In the genomic region with DNA sequence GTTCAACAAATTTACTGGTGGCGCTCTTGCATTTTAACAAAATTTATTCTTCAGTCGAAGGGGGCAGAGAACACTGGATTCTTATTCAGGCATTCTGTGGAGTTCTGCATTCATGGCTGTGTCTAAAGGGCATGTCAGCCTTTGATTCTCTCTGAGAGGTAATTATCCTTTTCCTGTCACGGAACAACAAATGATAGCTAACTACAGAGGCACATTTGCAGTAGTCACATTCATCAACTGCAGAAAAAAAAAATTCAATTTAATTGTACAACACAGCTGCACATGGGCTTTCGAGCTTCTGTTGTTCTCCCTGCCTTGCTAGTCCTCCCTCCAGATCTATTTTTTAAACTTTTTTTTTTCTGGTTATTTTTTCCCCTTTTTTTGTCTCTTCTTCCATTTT, we compare ENCODE assay signal across 28 mouse cellular contexts. TPM values are rescaled to one million over a fixed set of nuclear protein-coding genes. Genes with fewer than 3 reads are reported as not detected.
DNase-seq lines count a peak whose midpoint lies in the region; ATAC-seq and TF ChIP-seq lines count a peak whose summit lies in the region.
"Had no signal": no experiment of that assay in that cellular context is flagged by ENCODE, and none has a peak within 500 bp of the region (broad histone marks: within the 10 kb centered on the region; RNA-seq: fewer than 3 reads in every experiment).

No protein-coding gene starts in this region.

- DNase-seq in brain, embryonic 14.5 days (ENCODE audit: low read depth), result peak; percentile 92
- peak; percentile 46 for DNase-seq in embryo, embryonic 9.5 days (ENCODE audit: extremely low spot score)
- DNase-seq in limb, embryonic 10.5 days (ENCODE audit: low spot score), result peak; percentile 17
- no peak for DNase-seq in adrenal gland, adult 2 months
- DNase-seq in hindbrain, postnatal 0 days (ENCODE audit: low spot score), result no peak
- no peak for DNase-seq in gastrocnemius, postnatal 36 days
- DNase-seq: adrenal gland, postnatal 36 days; cerebellum, adult 18-20 months; cerebellum, postnatal 14 days; heart, postnatal 36 days; kidney, adult 11 months; kidney, postnatal 4 days; right cerebral cortex, adult 18-20 months; right cerebral cortex, postnatal 4 days; thymus, adult 18-20 months; thymus, postnatal 36 days had no signal

- H3K27me3 ChIP-seq in forebrain, embryonic 12.5 days, result peaks cover 20% of the 10 kb centered on the region
- peaks cover 17% of the 10 kb centered on the region for H3K27me3 ChIP-seq in limb, embryonic 10.5 days (ENCODE audit: low read depth, poor library complexity, severe bottlenecking)
- peaks cover 19% of the 10 kb centered on the region; the same call in 1 of the 2 replicates for H3K27me3 ChIP-seq in hindbrain, postnatal 0 days (ENCODE audit: insufficient read depth, low read length)
- H3K27me3 ChIP-seq: stomach, embryonic 15.5 days had no signal

- intact Hi-C loops in gastrocnemius, postnatal 36 days (cut with DNase I), result no loop called here

- no peaks in the 10 kb centered on the region for H3K36me3 ChIP-seq in forebrain, embryonic 12.5 days (replicated peaks)
- no peaks in the 10 kb centered on the region for H3K36me3 ChIP-seq in limb, embryonic 10.5 days
- H3K36me3 ChIP-seq in hindbrain, postnatal 0 days (ENCODE audit: insufficient read depth, low read length), result no peaks in the 10 kb centered on the region
- H3K36me3 ChIP-seq: heart, embryonic 15.5 days; hindbrain, embryonic 15.5 days; limb, embryonic 15.5 days; lung, embryonic 15.5 days; stomach, embryonic 15.5 days had no signal

- H3K4me3 ChIP-seq in forebrain, embryonic 12.5 days (replicated peaks), result no peak overlapping the region
- H3K4me3 ChIP-seq in limb, embryonic 10.5 days, result no peak overlapping the region
- no peak overlapping the region for H3K4me3 ChIP-seq in hindbrain, postnatal 0 days (ENCODE audit: low read length)
- H3K4me3 ChIP-seq: heart, embryonic 15.5 days; hindbrain, embryonic 15.5 days; limb, embryonic 15.5 days; lung, embryonic 15.5 days; stomach, embryonic 15.5 days had no signal

- peaks cover 25% of the 10 kb centered on the region for H3K4me1 ChIP-seq in forebrain, embryonic 12.5 days
- peaks cover 17% of the 10 kb centered on the region for H3K4me1 ChIP-seq in limb, embryonic 10.5 days
- H3K4me1 ChIP-seq in hindbrain, postnatal 0 days (ENCODE audit: insufficient read depth, low read length), result no peaks in the 10 kb centered on the region
- H3K4me1 ChIP-seq: heart, embryonic 15.5 days; hindbrain, embryonic 15.5 days; limb, embryonic 15.5 days; lung, embryonic 15.5 days; stomach, embryonic 15.5 days had no signal

- peak overlapping the region; percentile 83 for H3K27ac ChIP-seq in forebrain, embryonic 12.5 days
- no peak overlapping the region for H3K27ac ChIP-seq in limb, embryonic 10.5 days
- no peak overlapping the region for H3K27ac ChIP-seq in hindbrain, postnatal 0 days
- H3K27ac ChIP-seq: heart, embryonic 15.5 days; hindbrain, embryonic 15.5 days; limb, embryonic 15.5 days; liver, embryonic 14.5 days; lung, embryonic 15.5 days; macrophage; stomach, embryonic 15.5 days had no signal

- no peak for TF ChIP-seq CTCF in brain, embryonic 14.5 days (IDR thresholded peaks at IDR 0.05; ENCODE audit: borderline replicate concordance, extremely low read depth, insufficient read depth, insufficient read length)
- TF ChIP-seq CTCF in hindbrain, postnatal 0 days (IDR thresholded peaks at IDR 0.05; ENCODE audit: low read depth), result no peak

- no peak overlapping the region for H3K9ac ChIP-seq in forebrain, embryonic 12.5 days
- no peak overlapping the region for H3K9ac ChIP-seq in hindbrain, postnatal 0 days (replicated peaks; ENCODE audit: low read length)
- H3K9ac ChIP-seq: heart, embryonic 15.5 days; hindbrain, embryonic 15.5 days; limb, embryonic 15.5 days; liver, embryonic 14.5 days; lung, embryonic 15.5 days; stomach, embryonic 15.5 days had no signal

- ATAC-seq in forebrain, embryonic 12.5 days (ENCODE audit: low FRiP score), result peak; percentile 76
- no peak for ATAC-seq in hindbrain, postnatal 0 days

- peak overlapping the region; percentile 3; the same call in 1 of the 2 replicates for H3K4me2 ChIP-seq in forebrain, embryonic 12.5 days
- H3K4me2 ChIP-seq in hindbrain, postnatal 0 days (ENCODE audit: low read depth, low read length), result no peak overlapping the region
- H3K4me2 ChIP-seq: heart, embryonic 15.5 days; hindbrain, embryonic 15.5 days; limb, embryonic 15.5 days; lung, embryonic 15.5 days; stomach, embryonic 15.5 days had no signal

- 5% methylated on average over 4 of the region's 4 CpGs for WGBS in forebrain, embryonic 12.5 days
- WGBS in limb, embryonic 10.5 days, result 38% methylated on average over 4 of the region's 4 CpGs
- 42% methylated on average over 4 of the region's 4 CpGs for WGBS in hindbrain, postnatal 0 days

- TF ChIP-seq POLR2A in brain, embryonic 14.5 days (IDR thresholded peaks at IDR 0.05; ENCODE audit: borderline replicate concordance, extremely low read depth, insufficient read depth, insufficient read length, poor library complexity, severe bottlenecking), result no peak

- H3K9me3 ChIP-seq in forebrain, embryonic 12.5 days, result no peaks in the 10 kb centered on the region
- H3K9me3 ChIP-seq in limb, embryonic 10.5 days (replicated peaks), result no peaks in the 10 kb centered on the region
- H3K9me3 ChIP-seq in hindbrain, postnatal 0 days (ENCODE audit: low read length), result no peaks in the 10 kb centered on the region
- H3K9me3 ChIP-seq: heart, embryonic 15.5 days; hindbrain, embryonic 15.5 days; limb, embryonic 15.5 days; lung, embryonic 15.5 days; stomach, embryonic 15.5 days had no signal

RNA-seq across cellular contexts. Expression of a gene that starts 10.9 kb away (rescaled TPM):
- 93.3 and 265 TPM in 2 replicates for polyA plus RNA-seq in brain, embryonic 14.5 days (2012; rRNA removed)
- polyA plus RNA-seq in forebrain, embryonic 12.5 days (2016; fragmentation: Nextera tagmentation; extraction: Ambion mirVana), result 207 and 300 TPM in 2 replicates
- polyA plus RNA-seq in limb, embryonic 10.5 days (2016; fragmentation: Nextera tagmentation; extraction: Ambion mirVana), result 5.7 and 9.0 TPM in 2 replicates
- total RNA-seq in adrenal gland, adult 2 months (2021), result under 1 TPM; 0.14 to 0.31 TPM
- 0.26 and 1.2 TPM in 2 replicates for polyA plus RNA-seq in adrenal gland, adult 2 months (2012; rRNA removed)
- total RNA-seq in hindbrain, postnatal 0 days (2014; rRNA removed), result 2.5 and 3.5 TPM in 2 replicates
- not detected in 2 replicates for polyA plus RNA-seq in hindbrain, postnatal 0 days (2015; fragmentation: Nextera tagmentation; extraction: Ambion mirVana)
- total RNA-seq in gastrocnemius, postnatal 36 days (2021), result not detected
- total RNA-seq: gastrocnemius, adult 18-20 months had no signal
- polyA plus RNA-seq: kidney, embryonic 16.5 days; macrophage; neural tube, embryonic 14.5 days had no signal

RNA-seq across cellular contexts. Expression of a gene that starts 29.6 kb away (rescaled TPM):
- 32.8 and 48.3 TPM in 2 replicates for polyA plus RNA-seq in brain, embryonic 14.5 days (2012; rRNA removed)
- polyA plus RNA-seq in forebrain, embryonic 12.5 days (2016; fragmentation: Nextera tagmentation; extraction: Ambion mirVana), result 85.9 and 133 TPM in 2 replicates
- 4.9 and 7.2 TPM in 2 replicates for polyA plus RNA-seq in limb, embryonic 10.5 days (2016; fragmentation: Nextera tagmentation; extraction: Ambion mirVana)
- under 1 TPM; 0.26 to 0.28 TPM for total RNA-seq in adrenal gland, adult 2 months (2021)
- polyA plus RNA-seq in adrenal gland, adult 2 months (2012; rRNA removed), result 0.54 and 0.80 TPM in 2 replicates
- 0.97 TPM in 1 of 2 replicates, not detected in the other for total RNA-seq in hindbrain, postnatal 0 days (2014; rRNA removed)
- 0.21 and 0.26 TPM in 2 replicates for polyA plus RNA-seq in hindbrain, postnatal 0 days (2015; fragmentation: Nextera tagmentation; extraction: Ambion mirVana)
- not detected for total RNA-seq in gastrocnemius, postnatal 36 days (2021)
- total RNA-seq: gastrocnemius, adult 18-20 months; heart, adult 8-10 months; heart, postnatal 36 days had no signal
- polyA plus RNA-seq: kidney, embryonic 16.5 days; macrophage; neural tube, embryonic 14.5 days had no signal

Comparison
In these comparisons a context has a peak if more than half of its experiments do, and no peak if none do; other contexts are left out.
1. DNase-seq: peak in brain, embryonic 14.5 days (single experiment), embryo, embryonic 9.5 days (single experiment) and limb, embryonic 10.5 days (single experiment); none in adrenal gland, adult 2 months (single experiment), hindbrain, postnatal 0 days (single experiment) and gastrocnemius, postnatal 36 days (0 of 2).